In genomic region chr17:87142271-87142670, GRCm38 (mm10) we compare ENCODE assay signal across 9 mouse cellular contexts. TPM values are rescaled to one million over a fixed set of nuclear protein-coding genes. Genes with fewer than 3 reads are reported as not detected.
A peak's percentile ranks its signal among the peaks of the same experiment; 100 is the strongest.
DNase-seq lines count a peak whose midpoint lies in the region; ATAC-seq and TF ChIP-seq lines count a peak whose summit lies in the region.
"Had no signal": no experiment of that assay in that cellular context is flagged by ENCODE, and none has a peak within 500 bp of the region (broad histone marks: within the 10 kb centered on the region; RNA-seq: fewer than 3 reads in every experiment).

No protein-coding gene starts in this region.

- no peaks in the 10 kb centered on the region for H3K36me3 ChIP-seq in ES-E14 (ENCODE audit: control insufficient read depth, insufficient read depth, low read length, poor library complexity, severe bottlenecking)
- no peaks in the 10 kb centered on the region for H3K36me3 ChIP-seq in hindbrain, embryonic 16.5 days (ENCODE audit: control insufficient read depth, insufficient read depth, low read length)
- H3K36me3 ChIP-seq in liver, embryonic 13.5 days, result no peaks in the 10 kb centered on the region
- H3K36me3 ChIP-seq in testis, adult 2 months (ENCODE audit: control insufficient read depth, insufficient read depth, low read length), result no peaks in the 10 kb centered on the region

- no peak overlapping the region for H3K9ac ChIP-seq in ES-E14 (ENCODE audit: insufficient read depth, low read depth, low read length, poor library complexity, severe bottlenecking)
- no peak overlapping the region for H3K9ac ChIP-seq in hindbrain, embryonic 16.5 days (ENCODE audit: low read depth, low read length)
- no peak overlapping the region for H3K9ac ChIP-seq in liver, embryonic 13.5 days

- in situ Hi-C loops in ES-E14 (cut with MboI; ENCODE audit: low sequenced_read_pairs in 2 of 2, unreplicated experiment in 2 of 2), result no loop called here

- no peak for TF ChIP-seq CTCF in testis, adult 2 months (IDR thresholded peaks at IDR 0.05; ENCODE audit: control insufficient read depth, insufficient read depth, insufficient replicate concordance, low read depth, low read length)

- WGBS in hindbrain, embryonic 16.5 days, result 56% methylated on average over 11 of the region's 11 CpGs
- WGBS in liver, embryonic 13.5 days (ENCODE audit: insufficient replicate concordance), result 39% methylated on average over 11 of the region's 11 CpGs

- no peak for ATAC-seq in hindbrain, embryonic 16.5 days
- no peak; the same call in 1 of the 2 replicates for ATAC-seq in liver, embryonic 13.5 days (ENCODE audit: low read depth)

- peaks cover 4 to 7% of the 10 kb centered on the region in 2 experiments; a peak in 2 of 4 replicates for H3K4me1 ChIP-seq in ES-E14 (ENCODE audit: control insufficient read depth in 2 of 2, insufficient read depth in 2 of 2, low read length in 2 of 2, poor library complexity in 1 of 2)
- H3K4me1 ChIP-seq in hindbrain, embryonic 16.5 days (ENCODE audit: control insufficient read depth, insufficient read depth, low read depth, low read length), result no peaks in the 10 kb centered on the region
- 0 out of 2 replicates have a peak, but pooled peaks cover 8% of the 10 kb centered on the region for H3K4me1 ChIP-seq in liver, embryonic 13.5 days (replicated peaks)
- peaks cover 6% of the 10 kb centered on the region for H3K4me1 ChIP-seq in testis, adult 2 months (ENCODE audit: control insufficient read depth, insufficient read depth, low read length)

- peak; percentile 67 for DNase-seq in 3134 (ENCODE audit: extremely low read depth, insufficient read length, low spot score)
- peak; percentile 35 for DNase-seq in ES-E14 (ENCODE audit: low read depth, low spot score)
- peak; percentile 66 for DNase-seq in gastrocnemius, adult 18-20 months (ENCODE audit: low spot score)
- peak; percentile 6 for DNase-seq in liver, embryonic 13.5 days
- no peak for DNase-seq in thymus, postnatal 4 days
- DNase-seq in right cerebral cortex, postnatal 36 days (ENCODE audit: low spot score in 2 of 2), result no peak

- H3K27ac ChIP-seq in ES-E14 (ENCODE audit: insufficient read depth, low read depth, low read length, poor library complexity, severe bottlenecking), result no peak overlapping the region
- no peak overlapping the region for H3K27ac ChIP-seq in hindbrain, embryonic 16.5 days (ENCODE audit: low read depth, low read length)
- no peak overlapping the region for H3K27ac ChIP-seq in liver, embryonic 13.5 days
- no peak overlapping the region for H3K27ac ChIP-seq in testis, adult 2 months (ENCODE audit: control insufficient read depth, insufficient read depth, low read depth, low read length)

- TF ChIP-seq POLR2A in testis, adult 2 months (IDR thresholded peaks at IDR 0.05; ENCODE audit: control insufficient read depth, low read depth, low read length), result peak; percentile 25; the same call in 1 of the 2 replicates

- H3K27me3 ChIP-seq in hindbrain, embryonic 16.5 days (replicated peaks; ENCODE audit: control insufficient read depth, insufficient read depth, low read length), result no peaks in the 10 kb centered on the region
- no peaks in the 10 kb centered on the region for H3K27me3 ChIP-seq in liver, embryonic 13.5 days
- no peaks in the 10 kb centered on the region for H3K27me3 ChIP-seq in testis, adult 2 months (ENCODE audit: control insufficient read depth, insufficient read depth, low read length)
- H3K27me3 ChIP-seq: megakaryocyte, embryonic 14.5 days had no signal

- H3K4me2 ChIP-seq in hindbrain, embryonic 16.5 days (ENCODE audit: low read length), result peak overlapping the region; percentile 37
- H3K4me2 ChIP-seq in liver, embryonic 13.5 days, result peak overlapping the region; percentile 28

- no peaks in the 10 kb centered on the region for H3K9me3 ChIP-seq in ES-E14 (ENCODE audit: control insufficient read depth, insufficient read depth, low read depth, low read length)
- H3K9me3 ChIP-seq in hindbrain, embryonic 16.5 days (ENCODE audit: control insufficient read depth, low read length), result no peaks in the 10 kb centered on the region
- no peaks in the 10 kb centered on the region for H3K9me3 ChIP-seq in liver, embryonic 13.5 days (replicated peaks)

- H3K4me3 ChIP-seq in ES-E14 (ENCODE audit: insufficient read depth in 1 of 2, low read depth in 1 of 2, low read length in 2 of 2, poor library complexity in 1 of 2, severe bottlenecking in 1 of 2), result no peak overlapping the region
- H3K4me3 ChIP-seq in hindbrain, embryonic 16.5 days (ENCODE audit: low read length), result no peak overlapping the region
- no peak overlapping the region for H3K4me3 ChIP-seq in liver, embryonic 13.5 days (replicated peaks)
- H3K4me3 ChIP-seq in testis, adult 2 months (ENCODE audit: control insufficient read depth, low read depth, low read length), result peak overlapping the region; percentile 32
- H3K4me3 ChIP-seq: megakaryocyte, embryonic 14.5 days had no signal

TF ChIP-seq in ES-E14, 5 proteins besides CTCF, POLR2A, EP300 and RAD21:
- TF ChIP-seq ZC3H11A (IDR thresholded peaks at IDR 0.05; ENCODE audit: borderline replicate concordance, low read depth, low read length) (no peak), CHD2 (IDR thresholded peaks at IDR 0.05; ENCODE audit: low read depth, low read length) (no peak), MAFK (IDR thresholded peaks at IDR 0.05; ENCODE audit: insufficient read depth, low read depth, low read length) (no peak), ZNF384 (IDR thresholded peaks at IDR 0.05; ENCODE audit: low read depth, low read length) (no peak), HCFC1 (IDR thresholded peaks at IDR 0.05; ENCODE audit: borderline replicate concordance, insufficient read depth, low read length) (no peak)

RNA-seq across cellular contexts. Expression of gene Socs5, which starts 34.8 kb away (rescaled TPM):
- 4.0 and 7.4 TPM in 2 replicates for total RNA-seq in ES-E14 (2012; rRNA removed)
- total RNA-seq in gastrocnemius, adult 18-20 months (2021), result 10 to 100 TPM; 12.6 to 16.5 TPM
- 13.1 and 13.2 TPM in 2 replicates for polyA plus RNA-seq in hindbrain, embryonic 16.5 days (2015; fragmentation: Nextera tagmentation; extraction: Ambion mirVana)
- 2.2 and 2.8 TPM in 2 replicates for polyA plus RNA-seq in liver, embryonic 13.5 days (2015; fragmentation: Nextera tagmentation; extraction: Ambion mirVana)
- polyA plus RNA-seq in testis, adult 2 months (2012; rRNA removed), result 6.4 and 6.9 TPM in 2 replicates

Comparison
In these comparisons a context has a peak if more than half of its experiments do, and no peak if none do; other contexts are left out.
1. DNase-seq: peak in 3134 (single experiment), ES-E14 (single experiment), gastrocnemius, adult 18-20 months (single experiment) and liver, embryonic 13.5 days (single experiment); none in thymus, postnatal 4 days (single experiment) and right cerebral cortex, postnatal 36 days (0 of 2).